In genomic region chr6:66401868-66402440, GRCm38 (mm10) we compare ENCODE assay signal across 10 mouse cellular contexts.
A peak's percentile ranks its signal among the peaks of the same experiment; 100 is the strongest.
DNase-seq lines count a peak whose midpoint lies in the region; ATAC-seq and TF ChIP-seq lines count a peak whose summit lies in the region.
"Had no signal": no experiment of that assay in that cellular context is flagged by ENCODE, and none has a peak within 500 bp of the region (broad histone marks: within the 10 kb centered on the region; RNA-seq: fewer than 3 reads in every experiment).

No protein-coding gene starts in this region.

- no peak for TF ChIP-seq EP300 in liver, postnatal 0 days (IDR thresholded peaks at IDR 0.05; ENCODE audit: low read depth)

- DNase-seq in embryonic facial prominence, embryonic 11.5 days (ENCODE audit: low spot score) = peak; percentile 17
- no peak for DNase-seq in left cerebral cortex, postnatal 36 days (ENCODE audit: low spot score in 2 of 2)
- DNase-seq in liver, postnatal 0 days = no peak
- DNase-seq: embryo, embryonic 11 days; lung, adult 18-20 months; thymus, postnatal 25 days had no signal

- H3K4me3 ChIP-seq in kidney, embryonic 15.5 days (replicated peaks) = no peak overlapping the region
- no peak overlapping the region for H3K4me3 ChIP-seq in kidney, embryonic 16.5 days (ENCODE audit: low read length)
- H3K4me3 ChIP-seq in embryonic facial prominence, embryonic 11.5 days (ENCODE audit: low read depth, low read length) = no peak overlapping the region
- no peak overlapping the region for H3K4me3 ChIP-seq in hindbrain, embryonic 16.5 days (ENCODE audit: low read length)
- H3K4me3 ChIP-seq in neural tube, embryonic 13.5 days = no peak overlapping the region
- H3K4me3 ChIP-seq in liver, postnatal 0 days (ENCODE audit: low read depth, low read length) = no peak overlapping the region

- 0 out of 2 replicates have a peak overlapping the region, but pooled peaks have one; percentile 27 for H3K27ac ChIP-seq in kidney, embryonic 15.5 days
- no peak overlapping the region for H3K27ac ChIP-seq in kidney, embryonic 16.5 days (ENCODE audit: low read length)
- no peak overlapping the region for H3K27ac ChIP-seq in embryonic facial prominence, embryonic 11.5 days (replicated peaks; ENCODE audit: low read depth, low read length)
- no peak overlapping the region for H3K27ac ChIP-seq in hindbrain, embryonic 16.5 days (ENCODE audit: low read depth, low read length)
- H3K27ac ChIP-seq in neural tube, embryonic 13.5 days (replicated peaks) = peak overlapping the region; percentile 57
- H3K27ac ChIP-seq in liver, postnatal 0 days (ENCODE audit: low read depth) = no peak overlapping the region

- H3K4me2 ChIP-seq in kidney, embryonic 15.5 days = peak overlapping the region; percentile 23; the same call in 1 of the 2 replicates
- H3K4me2 ChIP-seq in kidney, embryonic 16.5 days (replicated peaks; ENCODE audit: low read depth, low read length) = no peak overlapping the region; the same call in 1 of the 2 replicates
- no peak overlapping the region for H3K4me2 ChIP-seq in embryonic facial prominence, embryonic 11.5 days (ENCODE audit: low read depth, low read length)
- no peak overlapping the region for H3K4me2 ChIP-seq in hindbrain, embryonic 16.5 days (ENCODE audit: low read length)
- peak overlapping the region; percentile 31; the same call in 1 of the 2 replicates for H3K4me2 ChIP-seq in neural tube, embryonic 13.5 days
- no peak overlapping the region for H3K4me2 ChIP-seq in liver, postnatal 0 days (ENCODE audit: low read depth, low read length)

- no peaks in the 10 kb centered on the region for H3K4me1 ChIP-seq in kidney, embryonic 15.5 days
- no peaks in the 10 kb centered on the region for H3K4me1 ChIP-seq in kidney, embryonic 16.5 days (ENCODE audit: insufficient read depth, low read length)
- H3K4me1 ChIP-seq in embryonic facial prominence, embryonic 11.5 days (ENCODE audit: control insufficient read depth, insufficient read depth, low read length) = no peaks in the 10 kb centered on the region; the same call in 1 of the 2 replicates
- H3K4me1 ChIP-seq in hindbrain, embryonic 16.5 days (ENCODE audit: control insufficient read depth, insufficient read depth, low read depth, low read length) = peaks cover 2% of the 10 kb centered on the region; the same call in 1 of the 2 replicates
- H3K4me1 ChIP-seq in neural tube, embryonic 13.5 days (replicated peaks) = peaks cover 11% of the 10 kb centered on the region
- no peaks in the 10 kb centered on the region for H3K4me1 ChIP-seq in liver, postnatal 0 days (ENCODE audit: insufficient read depth)

- intact Hi-C loops in left cerebral cortex, postnatal 36 days (cut with DNase I) = no loop called here

- no peak for TF ChIP-seq CTCF in liver, postnatal 0 days (IDR thresholded peaks at IDR 0.05; ENCODE audit: low read depth)

- H3K27me3 ChIP-seq in kidney, embryonic 15.5 days = no peaks in the 10 kb centered on the region
- no peaks in the 10 kb centered on the region for H3K27me3 ChIP-seq in kidney, embryonic 16.5 days (ENCODE audit: insufficient read depth, low read length)
- H3K27me3 ChIP-seq in embryonic facial prominence, embryonic 11.5 days (ENCODE audit: control insufficient read depth, insufficient read depth, low read length) = no peaks in the 10 kb centered on the region
- no peaks in the 10 kb centered on the region for H3K27me3 ChIP-seq in hindbrain, embryonic 16.5 days (replicated peaks; ENCODE audit: control insufficient read depth, insufficient read depth, low read length)
- H3K27me3 ChIP-seq in neural tube, embryonic 13.5 days = no peaks in the 10 kb centered on the region
- no peaks in the 10 kb centered on the region for H3K27me3 ChIP-seq in liver, postnatal 0 days (ENCODE audit: insufficient read depth, low read length)

- no peaks in the 10 kb centered on the region for H3K36me3 ChIP-seq in kidney, embryonic 15.5 days
- H3K36me3 ChIP-seq in kidney, embryonic 16.5 days (ENCODE audit: insufficient read depth, low read length) = no peaks in the 10 kb centered on the region
- H3K36me3 ChIP-seq in embryonic facial prominence, embryonic 11.5 days (replicated peaks; ENCODE audit: control insufficient read depth, insufficient read depth, low read depth, low read length) = no peaks in the 10 kb centered on the region
- H3K36me3 ChIP-seq in hindbrain, embryonic 16.5 days (ENCODE audit: control insufficient read depth, insufficient read depth, low read length) = no peaks in the 10 kb centered on the region
- no peaks in the 10 kb centered on the region for H3K36me3 ChIP-seq in neural tube, embryonic 13.5 days
- H3K36me3 ChIP-seq in liver, postnatal 0 days (replicated peaks; ENCODE audit: insufficient read depth, low read length) = no peaks in the 10 kb centered on the region

- 26% methylated on average over 5 of the region's 5 CpGs for WGBS in kidney, embryonic 15.5 days
- WGBS in kidney, embryonic 16.5 days = 33% methylated on average over 5 of the region's 5 CpGs
- 25% methylated on average over 5 of the region's 5 CpGs for WGBS in embryonic facial prominence, embryonic 11.5 days
- WGBS in hindbrain, embryonic 16.5 days = 21% methylated on average over 5 of the region's 5 CpGs
- WGBS in neural tube, embryonic 13.5 days = 11% methylated on average over 5 of the region's 5 CpGs
- WGBS in liver, postnatal 0 days (ENCODE audit: insufficient replicate concordance) = 54% methylated on average over 5 of the region's 5 CpGs

- no peak for ATAC-seq in kidney, embryonic 15.5 days (replicated peaks; ENCODE audit: low FRiP score)
- ATAC-seq in kidney, embryonic 16.5 days (ENCODE audit: low FRiP score, low TSS enrichment) = no peak
- no peak for ATAC-seq in embryonic facial prominence, embryonic 11.5 days (replicated peaks; ENCODE audit: insufficient number of reproducible peaks, low FRiP score, low TSS enrichment, low read depth)
- ATAC-seq in hindbrain, embryonic 16.5 days = 0 out of 2 replicates have a peak, but pooled peaks have one; percentile 43
- ATAC-seq in neural tube, embryonic 13.5 days (ENCODE audit: low read depth) = peak; percentile 53; the same call in 1 of the 2 replicates
- no peak for ATAC-seq in liver, postnatal 0 days

- H3K9ac ChIP-seq in kidney, embryonic 15.5 days = no peak overlapping the region
- no peak overlapping the region for H3K9ac ChIP-seq in kidney, embryonic 16.5 days (replicated peaks; ENCODE audit: low read length)
- peak overlapping the region; percentile 22; the same call in 1 of the 2 replicates for H3K9ac ChIP-seq in embryonic facial prominence, embryonic 11.5 days (replicated peaks; ENCODE audit: low read length)
- no peak overlapping the region for H3K9ac ChIP-seq in hindbrain, embryonic 16.5 days (ENCODE audit: low read depth, low read length)
- H3K9ac ChIP-seq in neural tube, embryonic 13.5 days = no peak overlapping the region
- H3K9ac ChIP-seq in liver, postnatal 0 days (replicated peaks) = no peak overlapping the region

- no peaks in the 10 kb centered on the region for H3K9me3 ChIP-seq in kidney, embryonic 15.5 days (replicated peaks)
- no peaks in the 10 kb centered on the region for H3K9me3 ChIP-seq in kidney, embryonic 16.5 days (ENCODE audit: low read length)
- H3K9me3 ChIP-seq in embryonic facial prominence, embryonic 11.5 days (replicated peaks; ENCODE audit: control insufficient read depth, low read length) = no peaks in the 10 kb centered on the region
- H3K9me3 ChIP-seq in hindbrain, embryonic 16.5 days (ENCODE audit: control insufficient read depth, low read length) = no peaks in the 10 kb centered on the region
- no peaks in the 10 kb centered on the region for H3K9me3 ChIP-seq in neural tube, embryonic 13.5 days
- H3K9me3 ChIP-seq in liver, postnatal 0 days (ENCODE audit: low read length) = no peaks in the 10 kb centered on the region

Comparison
In these comparisons a context has a peak if more than half of its experiments do, and no peak if none do; other contexts are left out.
1. H3K27ac ChIP-seq: peak in kidney, embryonic 15.5 days (single experiment) and neural tube, embryonic 13.5 days (single experiment); none in kidney, embryonic 16.5 days (single experiment), embryonic facial prominence, embryonic 11.5 days (single experiment), hindbrain, embryonic 16.5 days (single experiment) and liver, postnatal 0 days (single experiment).
2. H3K4me2 ChIP-seq: peak in kidney, embryonic 15.5 days (single experiment) and neural tube, embryonic 13.5 days (single experiment); none in kidney, embryonic 16.5 days (single experiment), embryonic facial prominence, embryonic 11.5 days (single experiment), hindbrain, embryonic 16.5 days (single experiment) and liver, postnatal 0 days (single experiment).
3. ATAC-seq: peak in hindbrain, embryonic 16.5 days (single experiment) and neural tube, embryonic 13.5 days (single experiment); none in kidney, embryonic 15.5 days (single experiment), kidney, embryonic 16.5 days (single experiment), embryonic facial prominence, embryonic 11.5 days (single experiment) and liver, postnatal 0 days (single experiment).